ENCODE assay signal across 21 mouse cellular contexts in genomic region chr10:77048196-77048595, GRCm38 (mm10). TPM values are rescaled to one million over a fixed set of nuclear protein-coding genes. Genes with fewer than 3 reads are reported as not detected.
DNase-seq lines count a peak whose midpoint lies in the region; ATAC-seq and TF ChIP-seq lines count a peak whose summit lies in the region.
"Had no signal": no experiment of that assay in that cellular context is flagged by ENCODE, and none has a peak within 500 bp of the region (broad histone marks: within the 10 kb centered on the region; RNA-seq: fewer than 3 reads in every experiment).

No protein-coding gene starts in this region.

- WGBS in kidney, embryonic 14.5 days, result 78% methylated on average over 4 of the region's 4 CpGs

- peak; percentile 62 for DNase-seq in kidney, adult 11 months
- DNase-seq in kidney, adult 9 months, result peak; percentile 63
- no peak for DNase-seq in kidney, postnatal 14 days
- DNase-seq in ES-E14 (ENCODE audit: low read depth, low spot score), result no peak
- DNase-seq in kidney, postnatal 36 days, result peak; percentile 57 to 66
- no peak for DNase-seq in embryo, embryonic 10.5 days (ENCODE audit: low spot score)
- DNase-seq: adrenal gland, postnatal 10 days; B cell, adult 2 months; cerebellum, adult 11 months; cerebellum, adult 8-10 months; cerebellum, postnatal 14 days; gastrocnemius, postnatal 10 days; heart, adult 2 months; heart, postnatal 14 days had no signal

- H3K4me2 ChIP-seq in kidney, embryonic 14.5 days (replicated peaks; ENCODE audit: low read depth, low read length), result no peak overlapping the region
- H3K4me2 ChIP-seq: embryonic facial prominence, embryonic 12.5 days; forebrain, embryonic 15.5 days; heart, embryonic 11.5 days; heart, embryonic 15.5 days; hindbrain, embryonic 13.5 days had no signal

- no peak overlapping the region for H3K27ac ChIP-seq in kidney, embryonic 14.5 days (ENCODE audit: low read depth, low read length)
- peak overlapping the region; percentile 9; the same call in 1 of the 2 replicates for H3K27ac ChIP-seq in ES-E14 (ENCODE audit: insufficient read depth, low read depth, low read length, poor library complexity, severe bottlenecking)
- H3K27ac ChIP-seq: embryonic facial prominence, embryonic 12.5 days; forebrain, embryonic 15.5 days; heart, adult 2 months; heart, embryonic 15.5 days; hindbrain, embryonic 13.5 days had no signal

- H3K36me3 ChIP-seq in kidney, embryonic 14.5 days (ENCODE audit: control insufficient read depth, insufficient read depth, low read length), result peaks cover 72% of the 10 kb centered on the region
- H3K36me3 ChIP-seq in ES-E14 (ENCODE audit: control insufficient read depth, insufficient read depth, low read length, poor library complexity, severe bottlenecking), result peaks cover 56% of the 10 kb centered on the region

- no peak overlapping the region for H3K9ac ChIP-seq in kidney, embryonic 14.5 days (ENCODE audit: low read depth, low read length)
- H3K9ac ChIP-seq in ES-E14 (ENCODE audit: insufficient read depth, low read depth, low read length, poor library complexity, severe bottlenecking), result no peak overlapping the region
- H3K9ac ChIP-seq: embryonic facial prominence, embryonic 12.5 days; forebrain, embryonic 15.5 days; heart, embryonic 15.5 days; hindbrain, embryonic 13.5 days had no signal

- H3K27me3 ChIP-seq in kidney, embryonic 14.5 days (ENCODE audit: control insufficient read depth, insufficient read depth, low read length), result no peaks in the 10 kb centered on the region
- H3K27me3 ChIP-seq: embryonic facial prominence, embryonic 12.5 days; forebrain, embryonic 15.5 days; heart, embryonic 15.5 days; hindbrain, embryonic 13.5 days had no signal

- in situ Hi-C loops in ES-E14 (cut with MboI; ENCODE audit: low sequenced_read_pairs in 2 of 2, unreplicated experiment in 2 of 2), result no loop called here

- no peaks in the 10 kb centered on the region for H3K9me3 ChIP-seq in kidney, embryonic 14.5 days (ENCODE audit: control insufficient read depth, low read length)
- no peaks in the 10 kb centered on the region for H3K9me3 ChIP-seq in ES-E14 (ENCODE audit: control insufficient read depth, insufficient read depth, low read depth, low read length)
- H3K9me3 ChIP-seq: embryonic facial prominence, embryonic 12.5 days; forebrain, embryonic 15.5 days; heart, embryonic 15.5 days; hindbrain, embryonic 13.5 days had no signal

- H3K4me3 ChIP-seq in kidney, embryonic 14.5 days (ENCODE audit: low read length), result no peak overlapping the region
- H3K4me3 ChIP-seq in ES-E14 (ENCODE audit: insufficient read depth in 1 of 2, low read depth in 1 of 2, low read length in 2 of 2, poor library complexity in 1 of 2, severe bottlenecking in 1 of 2), result no peak overlapping the region
- H3K4me3 ChIP-seq: embryonic facial prominence, embryonic 12.5 days; forebrain, embryonic 15.5 days; heart, adult 2 months; heart, embryonic 15.5 days; hindbrain, embryonic 13.5 days had no signal

- no peak for ATAC-seq in kidney, embryonic 14.5 days (ENCODE audit: low FRiP score, low TSS enrichment)
- ATAC-seq: CD4-positive, CD25-positive, alpha-beta regulatory T cell, adult 4 months; forebrain, embryonic 15.5 days had no signal

- H3K4me1 ChIP-seq in kidney, embryonic 14.5 days (ENCODE audit: control insufficient read depth, insufficient read depth, low read length), result no peaks in the 10 kb centered on the region
- H3K4me1 ChIP-seq in ES-E14 (ENCODE audit: control insufficient read depth in 2 of 2, insufficient read depth in 2 of 2, low read length in 2 of 2, poor library complexity in 1 of 2), result peaks cover 3 to 6% of the 10 kb centered on the region in 2 experiments; a peak in 3 of 4 replicates
- H3K4me1 ChIP-seq: embryonic facial prominence, embryonic 12.5 days; forebrain, embryonic 15.5 days; heart, embryonic 15.5 days had no signal

TF ChIP-seq in ES-E14, 5 proteins besides CTCF, POLR2A, EP300 and RAD21:
- TF ChIP-seq CHD2 (IDR thresholded peaks at IDR 0.05; ENCODE audit: low read depth, low read length) (no peak), ZNF384 (IDR thresholded peaks at IDR 0.05; ENCODE audit: low read depth, low read length) (no peak), MAFK (IDR thresholded peaks at IDR 0.05; ENCODE audit: insufficient read depth, low read depth, low read length) (no peak), HCFC1 (IDR thresholded peaks at IDR 0.05; ENCODE audit: borderline replicate concordance, insufficient read depth, low read length) (no peak), ZC3H11A (IDR thresholded peaks at IDR 0.05; ENCODE audit: borderline replicate concordance, low read depth, low read length) (no peak)

RNA-seq across cellular contexts. Expression of gene Slc19a1, which starts 16.2 kb away (rescaled TPM):
- polyA plus RNA-seq in kidney, embryonic 14.5 days (2014; fragmentation: Nextera tagmentation; extraction: Ambion mirVana), result 34.1 and 40.9 TPM in 2 replicates
- total RNA-seq in ES-E14 (2012; rRNA removed), result 32.4 and 47.5 TPM in 2 replicates

Comparison
In these comparisons a context has a peak if more than half of its experiments do, and no peak if none do; other contexts are left out.
1. DNase-seq: peak in kidney, adult 11 months (single experiment), kidney, adult 9 months (single experiment) and kidney, postnatal 36 days (2 of 2); none in kidney, postnatal 14 days (single experiment), ES-E14 (single experiment) and embryo, embryonic 10.5 days (single experiment).